Mouse (Mus musculus) skeletal muscle tissue, adult 2 months (tissue): ENCODE data around the gene Hoxd8.

Experiments
- DNase-seq: peaks from one replicate; pipeline ENCODE4 v3.0.0-alpha.2; 2012; ENCODE audit warnings: low read depth, low spot score

Hoxd8 gene

DNA sequence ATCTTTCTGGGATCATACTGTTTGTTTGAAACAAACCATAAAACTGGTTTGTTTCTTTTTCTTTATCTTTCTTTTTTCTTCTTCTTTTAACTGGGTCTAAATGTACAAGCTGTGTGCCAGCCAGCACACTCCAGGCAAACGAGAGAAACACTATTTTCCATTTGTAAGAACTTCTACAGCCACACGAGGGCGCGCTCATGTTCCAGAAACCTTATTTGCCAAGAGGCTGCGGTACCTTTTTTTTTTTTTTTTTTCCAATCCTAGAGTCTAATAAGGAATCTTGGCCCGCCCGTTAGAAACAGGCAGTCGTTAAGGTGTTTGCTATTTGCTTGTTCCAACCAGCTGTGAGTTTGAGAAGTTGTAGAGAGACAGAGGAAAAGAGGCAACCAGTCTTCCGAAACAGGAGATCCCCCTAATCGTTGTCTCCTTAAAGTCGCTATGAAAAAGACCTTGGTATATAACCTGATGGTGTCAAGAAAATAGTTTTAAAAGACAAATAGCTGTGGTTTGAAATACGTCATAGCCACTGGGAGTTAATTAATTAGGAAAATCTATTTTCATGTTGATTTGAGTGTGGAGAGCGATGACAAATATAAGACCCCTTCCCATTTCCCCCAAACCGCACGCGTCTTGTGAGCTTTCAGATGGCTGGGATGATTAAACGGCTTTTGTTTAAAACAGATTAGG, 18.0 kb upstream of the Hoxd8 start:
- DNase-seq: peak; percentile 38

DNA sequence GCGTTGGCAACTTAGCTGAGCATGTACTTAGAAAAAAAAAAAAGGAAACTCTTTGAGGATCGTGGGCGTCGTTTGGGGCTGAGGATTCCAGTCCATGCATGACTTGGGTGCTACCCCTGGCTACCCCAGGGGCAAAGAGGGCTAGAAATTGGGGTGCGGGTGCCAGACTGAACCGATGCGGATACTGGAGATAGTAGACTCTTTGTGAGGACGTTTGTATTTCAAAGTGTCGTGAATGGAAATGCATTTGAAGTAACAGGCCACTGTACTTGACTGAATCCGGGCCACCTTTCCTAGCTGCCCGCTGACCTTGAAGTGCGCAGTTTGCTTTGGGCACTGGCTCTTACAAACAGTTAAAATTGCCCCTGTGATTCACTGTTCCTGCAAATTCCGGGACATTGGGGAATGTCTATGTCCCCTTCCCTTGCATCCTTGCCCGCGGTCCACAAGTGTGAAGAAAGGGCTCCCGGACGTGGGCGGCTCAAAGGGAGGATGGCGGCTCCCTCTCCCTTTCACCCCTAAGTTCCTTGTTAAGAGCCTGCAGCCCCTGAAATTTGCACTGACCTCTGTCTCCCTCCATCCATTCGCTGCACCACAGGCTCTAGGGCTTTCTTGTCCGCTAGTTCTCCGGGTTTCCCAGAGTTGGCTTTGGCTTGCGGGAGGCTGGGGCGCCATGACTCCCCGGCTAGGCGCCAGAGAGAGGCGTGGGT, 17.3 kb upstream of the Hoxd8 start:
- DNase-seq: no peak

DNA sequence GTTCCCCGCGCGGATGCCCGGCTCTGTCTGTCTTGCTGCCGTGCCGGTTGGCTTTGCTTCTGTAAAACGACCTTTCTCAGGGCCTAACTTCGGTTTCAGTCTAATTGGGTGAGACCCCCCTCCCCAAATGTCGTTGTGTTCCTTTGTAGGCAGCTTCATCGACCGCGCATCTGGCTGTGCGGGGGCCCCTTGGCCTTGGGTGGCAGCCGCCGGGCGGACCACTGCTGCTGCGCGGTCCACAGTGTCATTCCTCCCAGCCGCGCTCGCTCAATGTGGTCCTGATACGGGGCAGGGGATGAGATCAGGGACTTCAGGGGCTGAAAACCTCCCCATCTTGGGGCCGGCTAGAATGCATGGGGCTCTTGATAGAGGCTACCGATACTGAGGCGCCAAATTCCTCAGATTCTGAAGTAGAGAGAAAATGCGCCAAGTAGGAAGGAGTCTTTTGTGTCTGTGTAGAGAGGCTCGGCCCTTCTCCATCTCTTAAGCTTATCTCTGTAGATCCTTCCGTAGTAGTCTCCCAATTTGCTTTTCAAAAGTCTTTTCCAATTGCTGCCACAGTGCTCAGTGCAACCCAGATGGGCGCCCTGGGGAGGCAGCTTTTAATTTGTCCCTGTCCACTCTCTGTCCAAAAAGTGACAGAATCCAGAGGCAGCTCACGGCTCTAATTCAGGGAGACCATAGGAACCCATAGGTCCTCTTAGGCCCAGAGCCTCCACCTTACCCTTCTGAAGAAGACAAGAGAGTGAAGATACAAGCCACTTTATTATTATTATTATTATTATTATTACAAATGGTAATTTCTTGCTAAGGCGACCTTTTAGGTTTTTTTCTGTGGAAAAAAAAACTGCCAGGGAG, 16.5 kb upstream of the Hoxd8 start:
- no peak for DNase-seq

DNA sequence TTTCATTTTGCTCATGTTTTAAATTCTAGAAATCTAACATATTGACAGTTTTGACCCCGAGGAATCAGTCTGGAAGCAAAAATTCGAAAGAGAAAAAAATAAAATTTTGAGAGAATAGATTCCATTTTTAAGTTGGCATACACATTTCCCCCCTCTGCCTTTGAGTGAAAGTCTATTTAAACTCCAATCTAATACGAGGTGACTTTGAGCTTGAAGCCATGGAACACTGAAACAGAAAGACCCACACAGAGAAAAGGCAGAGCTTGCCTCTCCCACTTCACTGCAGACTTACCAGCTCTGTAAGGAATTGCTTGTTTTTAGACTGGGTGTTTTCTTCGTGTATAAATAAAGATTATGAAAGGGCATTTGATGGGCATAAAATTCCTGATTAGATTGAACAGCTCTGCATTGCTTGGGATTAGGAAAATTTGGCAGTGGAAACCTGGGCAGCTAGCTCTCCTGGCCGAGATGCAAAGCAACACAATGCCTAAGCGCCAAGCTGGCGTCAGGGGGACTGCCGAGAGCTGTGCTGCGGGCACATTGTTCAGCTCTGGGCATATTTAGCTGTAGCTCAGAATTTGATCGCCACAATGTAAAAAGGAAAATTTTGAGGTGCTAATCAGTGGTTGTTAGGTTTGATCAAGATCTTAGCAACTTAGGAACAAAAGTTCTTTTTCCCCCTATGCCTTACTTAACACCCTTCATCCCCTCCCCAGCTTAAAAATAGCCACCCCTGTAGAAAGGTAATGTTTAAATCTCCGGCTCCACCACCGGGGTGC, 15.4 kb upstream of the Hoxd8 start:
- DNase-seq: no peak

DNA sequence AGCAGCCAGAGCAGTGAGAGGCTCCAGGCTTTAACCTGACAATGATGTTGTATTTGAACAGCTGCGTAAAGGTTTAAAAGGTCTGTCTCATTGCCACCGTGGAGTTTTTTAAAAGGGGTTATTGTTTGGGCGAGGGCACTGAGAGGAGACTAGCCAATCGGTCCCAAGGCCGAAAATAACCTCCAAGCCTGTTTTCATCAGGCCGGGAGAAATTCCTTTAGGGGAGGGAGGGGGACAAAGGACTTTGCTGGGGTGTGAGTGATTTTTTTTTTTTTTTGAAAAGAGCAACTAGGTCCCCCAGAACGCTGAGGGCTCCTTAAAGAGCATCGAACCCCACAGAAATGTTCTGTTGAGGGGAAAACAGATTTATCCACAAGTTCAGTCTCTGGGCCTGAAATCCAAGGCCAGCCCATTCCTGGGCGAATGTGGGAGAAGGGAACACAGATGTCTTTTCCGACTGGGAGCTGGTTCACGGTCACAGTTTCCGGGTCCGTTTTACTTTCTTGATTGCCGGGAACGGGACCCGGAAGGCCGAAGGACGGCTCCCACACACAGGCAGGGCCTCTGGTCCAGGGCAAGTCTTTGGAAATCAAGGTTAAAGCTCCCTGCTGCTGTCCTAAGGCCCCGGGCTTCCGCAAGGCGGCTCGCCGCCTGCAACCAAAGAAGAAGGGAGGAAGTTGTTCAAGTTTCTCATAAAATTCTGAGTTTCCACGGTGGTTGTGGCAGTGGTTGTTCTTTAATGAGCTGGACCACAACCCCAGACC, 14.7 kb upstream of the Hoxd8 start:
- no peak for DNase-seq

DNA sequence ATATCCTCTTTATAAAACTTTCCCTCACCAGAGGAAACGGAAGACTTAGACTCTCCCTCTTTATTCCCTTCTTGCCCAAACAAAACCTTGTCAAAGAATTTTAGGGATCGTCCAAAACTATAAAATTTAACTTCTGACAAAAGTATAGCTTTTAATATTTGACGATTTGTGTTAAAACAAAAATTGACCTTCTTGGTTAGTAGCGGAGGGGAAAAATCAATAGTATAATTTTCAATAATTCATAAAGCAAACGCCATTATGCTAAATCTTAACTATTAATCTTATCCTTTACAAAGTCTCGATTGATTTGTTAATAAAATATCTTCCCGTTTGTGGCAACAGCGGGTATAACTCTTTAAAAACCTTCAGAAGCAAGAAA, 14.1 kb upstream of the Hoxd8 start:
- DNase-seq: no peak

DNA sequence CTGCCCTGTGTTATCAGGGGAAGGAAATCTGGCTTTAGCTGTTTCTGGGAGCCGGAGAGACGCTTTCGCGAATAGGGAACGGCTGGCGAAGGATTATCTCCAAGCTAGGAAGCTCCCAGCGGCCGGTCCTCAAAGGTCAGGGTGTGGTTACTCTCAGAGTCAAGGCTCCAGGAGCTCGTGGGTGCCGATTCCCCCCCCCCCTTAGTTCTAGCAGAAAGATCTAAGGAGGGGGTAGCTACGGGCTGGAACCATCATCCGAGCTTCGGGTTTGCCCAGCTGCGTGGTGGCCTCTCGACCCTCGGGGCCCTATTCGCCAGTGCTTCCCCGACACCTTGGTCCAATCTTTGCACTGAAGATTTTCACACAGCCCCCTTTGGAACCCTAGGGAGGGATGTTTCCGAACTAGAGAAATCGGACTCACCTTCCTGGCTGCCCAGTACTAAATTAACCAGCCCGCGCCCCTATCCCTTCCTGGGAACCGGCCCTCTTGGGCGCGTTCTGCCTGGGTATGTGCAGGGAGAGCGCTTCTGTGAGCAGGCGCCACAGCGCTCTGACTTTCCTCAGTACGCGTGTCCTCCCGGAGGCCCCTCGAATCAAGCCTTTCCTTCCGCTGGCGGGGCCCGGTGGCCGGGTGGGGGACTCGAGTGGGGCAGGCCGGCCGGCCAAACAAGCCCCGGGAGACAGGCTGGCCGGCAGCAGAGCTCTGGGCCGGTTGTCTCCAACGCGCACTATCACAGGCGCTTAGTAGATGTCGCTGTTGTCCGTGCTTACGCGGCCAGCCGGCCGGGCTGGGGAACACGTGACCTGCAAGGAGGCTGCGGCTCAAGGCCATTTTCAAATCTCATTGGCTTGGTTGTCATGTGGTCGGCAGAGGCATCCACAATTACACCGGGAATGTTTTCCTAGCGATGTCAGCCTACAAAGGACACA, 13.1 kb upstream of the Hoxd8 start, which contains the start of gene Hoxd10:
Gene Hoxd10, plus strand, starts transcription at position 903 of the 930 bp plus-strand sequence.
- peak; percentile 79 for DNase-seq

DNA sequence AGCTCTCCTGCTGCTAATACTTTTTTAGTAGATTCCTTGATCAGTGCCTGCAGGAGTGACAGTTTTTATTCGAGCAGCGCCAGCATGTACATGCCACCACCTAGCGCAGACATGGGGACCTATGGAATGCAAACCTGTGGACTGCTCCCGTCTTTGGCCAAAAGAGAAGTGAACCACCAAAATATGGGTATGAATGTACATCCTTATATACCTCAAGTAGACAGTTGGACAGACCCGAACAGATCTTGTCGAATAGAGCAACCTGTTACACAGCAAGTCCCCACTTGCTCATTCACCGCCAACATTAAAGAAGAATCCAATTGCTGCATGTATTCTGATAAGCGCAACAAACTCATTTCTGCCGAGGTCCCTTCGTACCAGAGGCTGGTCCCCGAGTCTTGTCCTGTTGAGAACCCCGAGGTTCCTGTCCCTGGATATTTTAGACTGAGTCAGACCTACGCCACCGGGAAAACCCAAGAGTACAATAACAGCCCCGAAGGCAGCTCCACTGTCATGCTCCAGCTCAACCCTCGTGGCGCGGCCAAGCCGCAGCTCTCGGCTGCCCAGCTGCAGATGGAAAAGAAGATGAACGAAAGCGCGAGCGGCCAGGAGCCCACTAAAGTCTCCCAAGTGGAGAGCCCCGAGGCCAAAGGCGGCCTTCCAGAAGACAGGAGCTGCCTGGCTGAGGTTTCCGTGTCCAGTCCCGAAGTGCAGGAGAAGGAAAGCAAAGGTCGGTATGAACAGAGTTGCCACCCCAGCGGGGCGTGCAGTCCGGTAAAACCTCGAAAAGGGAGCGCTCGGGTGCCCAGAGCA, 12.2 kb upstream of the Hoxd8 start:
- no peak for DNase-seq

DNA sequence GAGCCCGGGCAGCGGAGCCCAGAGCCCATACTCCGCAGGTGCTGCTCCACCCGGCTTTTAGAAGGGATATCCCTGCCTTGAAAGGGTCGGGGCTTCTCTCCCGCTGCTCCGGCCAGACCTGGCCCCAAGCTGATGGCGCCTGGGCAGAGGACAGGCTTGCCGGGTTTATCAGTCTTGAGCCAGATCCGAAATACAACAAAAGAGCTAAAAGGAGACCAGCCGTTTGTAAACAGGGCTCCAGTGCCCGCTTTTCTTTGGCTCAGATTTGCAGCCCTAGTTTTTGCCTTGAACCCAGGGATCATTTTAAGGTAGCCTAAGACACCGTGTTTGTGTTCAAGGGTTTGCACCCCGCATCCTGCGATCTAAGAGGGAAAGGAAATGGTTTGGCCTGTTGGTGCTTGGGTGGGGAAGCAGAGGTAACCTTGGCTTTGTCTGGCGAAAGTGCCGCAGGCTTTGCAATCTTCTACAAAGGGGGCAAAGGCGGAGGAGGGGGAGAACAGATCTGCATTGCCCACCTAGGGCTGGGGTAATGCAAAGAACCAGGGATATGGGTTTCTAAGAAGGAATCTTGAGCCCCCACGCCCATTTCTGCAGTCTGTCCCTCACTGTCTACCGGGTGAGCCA, 11.5 kb upstream of the Hoxd8 start:
- DNase-seq: no peak

DNA sequence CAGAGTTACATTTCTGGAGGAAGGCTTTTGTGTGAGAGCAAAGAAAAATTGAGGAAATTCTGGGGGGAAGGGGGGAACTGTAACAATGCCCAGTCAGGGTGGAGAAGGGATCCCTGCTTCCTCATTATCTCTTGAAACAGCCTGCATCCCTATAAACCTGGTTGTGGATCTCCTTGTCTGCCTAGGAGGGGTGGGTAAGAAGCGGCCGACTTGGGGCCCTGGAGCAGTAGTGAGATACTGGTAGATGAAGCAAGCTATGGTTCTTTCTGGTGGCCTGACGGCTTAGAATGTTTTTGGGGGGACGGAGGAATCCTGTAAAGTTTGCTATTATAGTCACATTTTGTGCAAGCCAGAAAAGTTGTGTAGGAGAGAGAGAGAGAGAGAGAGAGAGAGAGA, 11.0 kb upstream of the Hoxd8 start:
- DNase-seq: no peak

DNA sequence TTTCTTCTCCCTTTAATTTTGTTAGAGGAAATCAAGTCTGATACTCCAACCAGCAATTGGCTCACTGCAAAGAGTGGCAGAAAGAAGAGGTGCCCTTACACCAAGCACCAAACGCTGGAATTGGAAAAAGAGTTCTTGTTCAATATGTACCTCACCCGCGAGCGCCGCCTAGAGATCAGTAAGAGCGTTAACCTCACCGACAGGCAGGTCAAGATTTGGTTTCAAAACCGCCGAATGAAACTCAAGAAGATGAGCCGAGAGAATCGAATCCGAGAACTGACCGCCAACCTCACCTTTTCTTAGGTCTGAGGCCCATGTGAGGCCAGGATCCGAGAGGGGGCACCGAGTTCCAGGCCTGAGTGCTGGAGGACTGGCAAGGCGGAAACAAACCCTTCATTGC, 10.3 kb upstream of the Hoxd8 start:
- DNase-seq: no peak

DNA sequence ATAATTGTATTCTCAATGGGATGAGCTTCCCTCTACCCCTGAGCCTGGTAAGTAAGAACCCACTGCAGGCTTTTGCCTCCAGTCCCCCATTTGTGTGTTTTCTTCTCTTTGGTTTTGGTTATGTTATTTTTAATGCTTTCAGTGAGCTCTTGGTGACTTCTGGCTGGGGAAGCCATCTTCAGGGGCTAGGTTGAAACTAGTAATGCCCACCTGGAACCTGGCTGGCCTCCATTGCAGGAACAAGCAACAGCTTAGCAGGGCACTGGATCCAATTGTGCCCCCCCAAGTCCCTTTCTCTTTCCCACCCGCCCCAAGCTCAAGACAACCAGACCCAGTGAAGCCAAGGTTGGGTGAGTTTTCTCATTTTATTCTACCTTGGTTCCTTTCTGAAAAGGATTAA, 9.0 kb upstream of the Hoxd8 start:
- DNase-seq: no peak

DNA sequence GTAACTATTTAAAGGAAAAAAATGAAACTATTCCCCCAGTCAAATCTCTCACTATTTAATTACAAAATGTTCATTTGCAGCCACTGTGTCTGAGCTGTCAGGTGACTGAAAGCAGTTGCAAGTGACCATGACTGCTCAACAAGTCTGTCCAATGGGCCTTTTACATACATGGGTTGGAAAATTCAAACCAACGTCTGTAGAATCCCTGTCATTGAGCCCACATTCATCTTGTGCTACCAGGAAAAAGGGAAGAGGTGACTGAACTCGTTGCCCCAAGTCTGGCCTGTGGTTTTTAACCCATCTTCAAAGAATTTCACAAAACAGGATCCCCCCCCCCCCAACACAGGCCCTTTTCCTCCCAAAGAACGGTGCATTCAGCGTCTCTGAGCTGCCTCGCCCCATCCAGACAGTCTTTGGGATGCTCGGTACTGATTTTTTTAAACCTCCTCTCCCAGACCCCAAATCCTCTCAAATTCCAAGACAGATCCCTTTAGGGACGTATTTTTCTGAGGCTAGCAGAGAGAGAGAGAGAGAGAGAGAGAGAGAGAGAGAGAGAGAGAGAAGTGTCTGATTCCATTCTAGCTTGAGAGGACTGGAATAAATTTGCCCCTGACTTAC, 8.5 kb upstream of the Hoxd8 start:
- no peak for DNase-seq

DNA sequence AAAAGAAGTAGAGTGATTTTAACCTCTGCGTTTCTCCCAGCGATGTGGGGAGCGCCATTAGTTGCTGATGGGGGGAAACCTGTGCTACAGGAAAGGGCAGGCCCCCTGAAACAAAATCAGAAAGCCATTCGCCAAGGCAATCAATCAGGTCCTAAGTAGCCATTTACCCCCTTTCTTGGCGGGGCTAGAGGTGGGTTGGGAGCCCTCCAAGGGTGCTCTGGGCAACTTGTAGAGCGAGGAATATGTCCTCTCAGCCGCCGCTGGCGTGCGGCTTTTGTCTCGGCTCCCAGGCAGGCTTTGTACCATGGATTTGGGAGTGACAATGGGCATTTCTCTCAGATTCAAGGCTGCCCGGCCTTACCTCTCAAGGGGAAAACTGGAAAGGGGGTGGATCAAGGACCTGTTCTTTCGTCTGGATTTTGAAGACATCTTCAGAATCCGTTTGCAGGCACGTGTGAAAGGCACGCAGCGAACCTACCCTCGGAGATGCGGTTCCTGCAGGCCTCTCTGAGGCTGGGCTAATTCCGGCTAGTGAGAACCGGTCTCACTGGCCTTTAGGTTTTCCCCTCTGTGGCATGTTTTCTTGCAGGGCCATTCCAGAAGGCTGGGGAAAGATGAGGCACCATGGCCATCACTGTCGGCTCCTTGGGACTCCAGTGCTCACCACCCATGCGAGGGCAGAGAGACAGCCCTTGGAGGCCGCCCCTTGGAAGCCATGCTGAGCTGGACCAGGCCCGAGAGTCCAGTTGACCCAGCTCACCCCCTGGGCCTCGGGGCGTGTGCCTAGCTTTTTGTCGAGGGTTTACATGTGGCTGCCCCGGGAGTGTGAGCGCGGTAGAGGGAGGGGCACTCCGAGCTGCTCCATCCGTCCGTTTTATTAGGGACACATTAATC, 7.7 kb upstream of the Hoxd8 start:
- DNase-seq: no peak

DNA sequence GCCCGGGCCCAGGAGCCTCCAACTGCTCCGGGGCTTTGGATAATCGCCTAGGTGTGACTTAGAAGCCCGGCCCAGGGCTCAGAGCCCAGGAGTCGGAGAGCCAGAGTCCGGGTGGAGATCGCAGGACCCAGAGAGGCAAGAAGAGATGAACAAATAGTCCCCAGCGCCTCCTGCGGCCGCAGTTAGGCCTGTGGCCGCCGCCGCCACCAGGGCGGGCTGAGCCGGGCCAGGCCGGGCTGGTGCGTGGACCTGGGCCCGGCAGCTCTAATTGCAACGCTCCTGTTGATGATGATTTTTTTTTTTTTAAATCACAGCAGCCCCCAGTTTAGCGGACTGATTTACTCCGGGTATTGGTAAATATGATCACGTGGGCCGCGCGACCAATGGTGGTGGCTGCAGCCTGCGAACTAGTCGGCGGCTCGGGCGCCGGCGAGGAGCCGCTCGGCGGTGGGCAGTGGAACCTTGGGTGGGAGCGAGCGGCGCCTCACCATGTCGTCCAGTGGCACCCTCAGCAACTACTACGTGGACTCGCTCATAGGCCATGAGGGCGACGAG, 6.8 kb upstream of the Hoxd8 start, which contains the start of gene Hoxd9:
Gene Hoxd9, plus strand, starts transcription at position 161 of the 555 bp plus-strand sequence.
- DNase-seq: peak; percentile 61

DNA sequence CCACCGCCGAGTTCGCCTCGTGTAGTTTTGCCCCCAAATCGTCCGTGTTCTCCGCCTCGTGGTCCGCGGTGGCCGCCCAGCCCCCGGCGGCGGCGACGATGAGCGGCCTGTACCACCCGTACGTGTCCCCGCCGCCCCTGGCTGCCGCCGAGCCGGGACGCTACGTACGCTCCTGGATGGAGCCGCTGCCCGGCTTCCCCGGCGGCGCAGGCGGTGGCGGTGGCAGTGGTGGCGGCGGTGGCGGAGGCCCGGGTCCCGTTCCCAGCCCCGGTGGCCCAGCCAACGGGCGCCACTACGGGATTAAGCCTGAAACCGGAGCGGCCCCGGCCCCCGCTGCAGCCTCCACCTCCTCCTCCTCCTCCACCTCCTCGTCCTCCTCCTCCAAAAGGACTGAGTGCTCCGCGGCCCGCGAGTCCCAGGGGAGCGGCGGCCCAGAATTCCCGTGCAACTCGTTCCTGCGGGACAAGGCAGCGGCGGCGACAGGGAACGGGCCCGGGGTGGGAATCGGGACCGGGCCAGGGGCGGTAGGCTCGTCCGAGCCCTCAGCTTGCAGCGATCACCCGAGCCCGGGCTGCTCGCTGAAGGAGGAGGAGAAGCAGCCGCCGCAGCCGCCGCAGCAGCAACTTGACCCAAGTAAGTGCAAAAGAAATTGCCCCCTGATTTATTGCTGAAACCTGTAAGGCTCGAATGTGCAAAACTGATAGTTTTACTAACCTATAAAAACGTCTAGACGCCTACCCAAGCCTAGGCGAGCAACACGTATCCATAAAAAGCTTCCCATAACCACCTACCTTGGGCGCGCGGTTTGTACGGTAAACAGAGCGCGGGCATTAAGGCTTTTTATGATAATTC, 6.0 kb upstream of the Hoxd8 start:
- no peak for DNase-seq
